Mouse (Mus musculus) erythroblast, adult 5-6 weeks (primary cell): ENCODE data around the gene Gpr132. TPM values are rescaled to one million over a fixed set of nuclear protein-coding genes. Genes with fewer than 3 reads are reported as not detected.

Experiments used
- ATAC-seq: replicated peaks from 2 replicates; pipeline ENCODE4 v1.8.0; 2016; ENCODE audit warnings: moderate number of reproducible peaks, mild to moderate bottlenecking, moderate TSS enrichment, inconsistent platforms; ENCODE audit not compliant: poor library complexity, low FRiP score, severe bottlenecking
- total RNA-seq, 2 experiments: library from RNA; stranded (forward) in 1 of 2; stranded (reverse) in 1 of 2; fragments of 150-400 nt in 1 of 2; fragments of 200-764, 138-1000 nt in 1 of 2; gene quantifications; 2 replicates each; pipeline versions ENCODE4 v1.2.3 to v1.2.4; 2015 to 2017; ENCODE audit warnings: low replicate concordance in 2 of 2

Gpr132 gene
- 1.9 and 2.3 TPM in 2 replicates for total RNA-seq (2015; ENCODE audit: low replicate concordance)
- 1.1 and 2.1 TPM in 2 replicates for total RNA-seq (2017; ENCODE audit: low replicate concordance)

DNA sequence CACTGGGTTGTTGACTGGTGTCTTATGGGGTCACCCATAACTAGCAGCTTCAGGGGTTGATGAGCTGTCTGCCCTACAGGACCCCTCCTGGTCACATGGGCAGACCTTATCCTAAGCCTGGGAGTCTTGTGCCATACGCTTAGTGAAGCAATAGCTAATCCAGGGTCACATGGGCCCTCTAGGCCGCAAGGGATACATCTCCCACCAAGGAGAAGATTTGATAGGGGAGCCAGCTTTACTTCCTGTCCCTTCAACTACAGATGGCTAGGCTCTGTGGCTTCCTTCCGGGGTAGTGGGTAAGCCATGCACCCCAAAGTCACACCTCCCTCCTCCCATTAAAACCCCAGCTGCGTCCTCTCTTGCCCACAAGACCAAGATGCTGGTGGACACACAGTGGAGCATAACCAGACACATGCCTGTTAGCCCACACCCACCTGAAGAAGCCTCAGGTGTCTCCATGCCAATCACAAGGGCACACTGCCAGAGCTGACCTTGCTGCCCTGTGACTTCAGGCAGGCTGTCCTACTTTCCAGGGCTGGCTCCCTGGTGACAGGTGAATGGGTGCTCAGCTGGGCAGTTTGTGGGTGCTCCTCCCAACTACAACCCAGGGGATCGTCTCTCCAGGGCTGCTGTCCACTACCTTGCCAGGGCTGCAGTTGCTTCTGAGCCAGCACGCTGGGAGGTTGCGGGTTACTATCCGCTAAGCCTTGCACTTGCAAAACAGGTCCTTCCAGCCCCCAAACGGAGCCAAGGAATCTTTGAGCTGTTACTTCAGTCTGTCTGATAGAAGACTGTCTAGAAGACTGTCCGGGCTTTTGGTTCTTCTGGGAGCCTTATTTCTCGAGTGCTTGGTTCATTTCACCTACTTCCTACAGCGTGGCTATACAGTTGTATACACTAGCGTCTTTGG, at the start of gene Gpr132:
TSS of gene Gpr132 (minus strand) at position 51 of the 910 bp plus-strand sequence.
- ATAC-seq = no peak

DNA sequence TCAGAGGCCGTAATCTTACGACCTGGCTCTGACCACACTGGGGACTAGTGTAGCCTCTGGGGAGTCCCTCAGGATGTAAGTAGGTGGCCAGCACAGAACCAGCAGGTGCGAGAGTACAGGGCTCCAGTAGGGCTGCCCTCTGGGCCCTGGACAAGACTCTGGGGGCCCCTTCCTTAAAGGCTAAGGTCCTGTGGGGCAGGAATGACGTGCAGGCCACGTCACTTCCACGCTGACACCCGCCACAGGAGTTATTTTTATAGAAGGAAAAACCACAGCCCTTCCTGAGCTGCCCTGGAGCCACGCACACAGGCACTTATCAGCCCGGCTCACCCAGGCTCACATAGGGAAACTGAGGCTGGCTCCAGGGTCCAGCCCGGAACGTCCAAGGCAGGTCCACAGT, 49.5 kb upstream of the Gpr132 start:
- ATAC-seq = no peak

GRCm38 (mm10) chr12:112916698-112917400, 48.8 kb upstream of the Gpr132 start:
- no peak for ATAC-seq

DNA sequence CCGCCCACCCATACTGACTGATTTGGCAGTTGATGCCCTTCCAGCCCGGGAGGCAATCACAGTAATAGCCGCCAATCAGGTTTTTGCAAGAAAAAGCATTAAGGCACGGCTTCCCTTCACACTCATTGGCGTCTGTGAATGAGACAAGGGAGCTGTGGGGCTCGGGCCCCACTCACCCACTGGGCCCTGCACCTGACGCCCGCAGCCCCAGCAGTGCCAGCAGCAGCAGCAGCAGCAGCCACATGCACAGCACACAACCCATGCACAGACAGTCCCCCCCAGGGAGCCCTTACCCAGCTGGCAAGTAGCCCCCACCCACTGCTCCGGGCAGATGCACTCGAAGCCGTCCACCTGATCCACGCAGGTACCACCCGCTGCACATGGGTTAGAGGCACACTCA, 47.6 kb upstream of the Gpr132 start:
- no peak for ATAC-seq

DNA sequence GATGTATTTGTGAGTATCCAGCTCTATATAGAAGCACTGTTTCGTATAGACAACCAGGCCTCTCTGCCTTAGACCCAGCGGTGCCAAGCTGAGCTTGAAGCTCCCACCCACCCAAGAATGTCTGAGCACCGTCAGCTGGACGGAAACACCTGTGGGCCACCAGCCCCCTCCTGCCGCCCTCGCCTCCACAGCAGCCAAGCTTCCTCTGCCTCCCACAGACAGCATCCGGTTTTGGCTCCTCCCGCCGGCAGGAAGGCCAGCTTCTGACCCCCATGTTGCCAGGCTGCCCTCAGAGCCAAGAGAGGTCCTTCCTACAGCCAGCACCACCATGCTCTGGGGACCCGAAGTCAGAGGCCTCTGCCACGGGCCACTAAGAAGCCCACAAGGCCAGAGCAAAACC, 46.5 kb upstream of the Gpr132 start:
- ATAC-seq = no peak

DNA sequence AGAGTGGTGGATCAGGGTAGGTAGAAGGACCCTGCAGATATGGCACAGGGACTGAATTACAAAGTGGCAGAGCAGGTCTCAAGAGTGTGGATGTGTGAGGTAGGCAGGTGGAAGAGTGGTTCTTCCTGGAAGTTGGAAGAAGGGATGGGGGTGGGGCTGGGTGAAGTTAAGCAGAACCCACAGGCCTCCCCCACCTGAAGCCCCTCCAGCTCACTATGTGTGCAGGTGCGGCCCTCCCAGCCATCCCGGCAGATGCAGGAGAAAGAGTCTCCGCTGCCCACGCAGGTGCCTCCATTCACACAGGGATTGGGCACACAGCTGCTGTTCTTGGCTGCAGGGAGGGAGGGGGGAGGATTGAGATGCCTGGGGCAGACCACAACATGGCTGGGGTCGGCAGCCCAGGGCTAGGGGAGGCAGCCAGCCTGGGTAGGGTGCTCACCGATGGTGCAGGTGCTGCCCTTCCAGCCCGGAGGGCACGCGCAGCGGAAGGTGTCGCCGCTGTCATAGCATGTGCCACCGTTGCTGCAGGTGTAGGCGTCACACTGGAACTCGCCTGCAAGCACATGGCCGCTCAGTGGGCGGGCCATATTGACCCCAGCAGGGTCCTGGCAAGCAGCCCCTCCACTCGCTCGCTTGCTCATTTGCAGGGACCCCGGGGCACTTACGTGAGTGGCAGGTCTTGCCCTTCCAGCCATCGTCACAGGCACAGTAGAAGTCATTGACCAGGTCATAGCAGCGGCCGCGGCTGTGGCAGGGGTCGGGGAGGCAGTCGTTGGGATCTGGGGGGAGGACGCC, 45.1 kb upstream of the Gpr132 start:
- ATAC-seq = no peak

DNA sequence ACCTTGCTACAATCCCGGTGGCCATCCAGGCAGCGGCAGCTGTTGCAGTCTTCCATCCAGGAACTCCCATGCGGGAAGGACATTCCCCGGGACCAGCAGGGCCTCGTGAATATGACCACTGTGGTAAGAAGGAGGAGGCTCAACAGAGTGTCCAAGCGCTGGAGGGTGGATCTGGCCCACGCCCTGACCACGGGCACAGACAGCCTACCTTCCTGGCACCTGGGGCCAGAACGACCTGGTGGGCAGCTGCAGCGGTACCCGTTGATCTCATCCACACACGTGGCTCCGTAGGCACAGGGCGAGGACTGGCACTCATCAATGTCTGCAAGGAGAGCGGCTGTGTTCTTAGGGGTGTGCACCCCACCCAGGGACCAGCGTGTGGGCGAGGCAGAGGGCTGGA, 43.7 kb upstream of the Gpr132 start:
- ATAC-seq = no peak

GRCm38 (mm10) chr12:112908991-112909390, 41.0 kb upstream of the Gpr132 start:
- ATAC-seq = no peak

- ATAC-seq = no peak
Observed at GRCm38 (mm10) chr12:112905001-112905400, 37.0 kb upstream of the Gpr132 start.

DNA sequence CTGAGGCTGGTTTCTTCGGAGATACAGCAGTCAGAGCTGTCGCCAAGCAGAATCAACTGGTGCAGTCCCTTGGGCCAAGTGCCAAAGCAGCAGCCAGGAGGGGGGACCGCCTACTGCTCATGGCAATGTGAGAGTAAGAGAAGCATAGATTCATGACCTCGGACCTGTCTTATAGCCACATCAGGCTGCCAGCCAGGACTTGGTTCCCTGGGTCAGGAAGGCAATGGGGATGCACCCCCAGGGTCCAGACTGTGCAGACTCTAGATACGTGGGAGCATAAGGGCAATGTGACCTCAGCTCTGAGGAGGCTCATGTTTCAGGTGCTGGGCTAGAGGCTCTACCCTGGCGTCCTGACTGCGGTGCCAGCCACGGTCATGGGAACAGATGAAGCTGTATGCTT, 35.9 kb upstream of the Gpr132 start:
- ATAC-seq = no peak

DNA sequence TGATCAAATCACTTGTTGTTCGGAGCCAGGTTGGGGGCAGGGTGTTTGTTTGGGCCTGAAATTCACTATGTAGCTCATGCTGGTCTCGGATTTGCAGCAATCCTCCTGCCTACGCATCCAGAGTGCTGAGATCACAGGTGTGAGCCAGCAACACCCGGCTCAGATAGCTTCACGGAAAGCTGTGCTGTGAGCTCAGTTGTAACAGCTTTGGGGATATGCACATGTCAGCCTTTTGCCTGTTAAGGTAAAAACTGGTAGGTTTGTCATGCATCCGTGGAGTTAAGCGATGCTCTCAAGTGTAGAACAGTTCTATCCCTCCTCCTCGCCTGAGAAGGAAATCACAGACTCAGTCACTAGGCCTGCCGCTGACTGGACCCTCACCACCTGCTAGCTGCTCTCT, 32.6 kb upstream of the Gpr132 start:
- ATAC-seq = no peak

GRCm38 (mm10) chr12:112898960-112899359, 30.9 kb upstream of the Gpr132 start:
- no peak for ATAC-seq

GRCm38 (mm10) chr12:112898351-112898750, 30.3 kb upstream of the Gpr132 start:
- ATAC-seq = no peak

DNA sequence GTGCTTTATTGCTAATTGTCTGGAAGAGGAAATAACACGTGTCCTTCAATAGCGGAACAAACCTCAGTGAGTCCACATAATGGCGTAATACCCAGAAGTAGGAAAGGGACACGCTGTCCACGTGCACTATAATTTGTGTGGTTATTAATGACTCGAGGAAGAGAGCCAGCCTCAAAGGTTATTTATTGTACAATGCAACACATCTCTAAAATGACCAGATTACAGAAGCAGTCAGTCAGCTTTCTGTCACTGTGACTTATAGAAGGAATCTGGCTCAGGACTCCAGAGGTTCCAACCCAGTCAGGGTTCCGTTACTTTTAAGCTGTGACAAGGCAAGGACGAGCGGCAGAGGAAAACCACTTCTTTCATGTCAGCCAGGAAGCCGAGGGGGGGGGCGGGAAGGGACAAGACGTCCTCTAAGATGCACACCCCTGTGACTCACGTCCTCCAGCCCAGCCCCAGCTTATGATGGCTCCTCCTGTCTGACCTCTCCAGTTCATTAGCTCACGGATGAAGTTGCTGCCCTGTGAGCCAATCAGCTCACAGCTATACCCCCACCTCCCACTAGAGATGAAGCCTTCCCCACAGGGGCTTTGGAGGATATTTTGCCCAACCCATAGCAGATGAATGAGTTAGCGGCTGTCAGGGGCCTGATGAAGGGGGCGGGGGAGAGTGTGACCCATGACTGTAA, 29.6 kb upstream of the Gpr132 start:
- no peak for ATAC-seq

DNA sequence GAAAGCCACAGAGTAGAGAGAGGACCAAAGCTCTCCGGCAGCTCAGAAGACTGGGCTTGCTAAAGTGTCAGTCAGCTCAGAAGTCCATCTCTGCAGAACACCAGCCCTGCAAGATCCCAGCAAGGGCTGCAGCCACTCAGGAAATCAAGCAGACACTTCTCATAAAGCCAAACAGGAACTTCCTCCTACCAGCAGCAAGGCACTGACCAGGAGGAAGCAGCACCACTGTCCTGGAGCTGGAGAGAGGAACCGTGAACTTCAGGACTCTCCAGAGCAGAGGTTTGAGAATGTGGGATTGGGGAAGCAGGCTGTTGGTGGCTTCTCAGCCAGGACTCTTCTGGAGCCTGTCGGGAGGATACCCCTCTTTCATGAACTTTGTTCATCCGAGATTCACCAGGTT, 26.9 kb upstream of the Gpr132 start:
- ATAC-seq = no peak

- ATAC-seq = no peak
Observed at GRCm38 (mm10) chr12:112894303-112894884, 26.4 kb upstream of the Gpr132 start.

GRCm38 (mm10) chr12:112885465-112885864, 17.4 kb upstream of the Gpr132 start:
- no peak for ATAC-seq

DNA sequence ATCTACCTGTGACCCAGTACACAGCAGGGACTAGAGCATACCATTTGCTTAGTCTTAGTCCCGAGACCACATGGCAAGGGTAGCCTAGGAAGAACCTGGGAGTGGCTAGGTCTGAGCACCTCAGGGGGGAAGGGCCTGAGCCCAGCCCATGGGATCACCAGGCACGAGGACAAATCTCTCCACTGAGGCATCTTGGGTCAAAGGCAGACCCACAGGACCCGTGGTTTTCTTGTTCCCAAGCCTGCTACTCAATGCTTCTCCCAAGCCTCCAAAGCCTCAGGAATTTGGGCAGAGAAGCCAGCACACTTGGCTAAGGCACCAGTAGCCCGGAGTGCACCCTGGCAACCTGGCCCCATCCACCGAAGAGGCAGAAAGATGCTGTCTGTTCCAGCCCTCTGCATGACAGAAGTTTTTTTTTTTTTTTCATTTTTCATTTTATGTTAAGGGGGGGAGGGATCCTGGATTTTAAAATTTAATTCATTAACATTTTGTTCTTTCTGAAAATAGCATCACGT, 13.3 kb upstream of the Gpr132 start:
- ATAC-seq = no peak

DNA sequence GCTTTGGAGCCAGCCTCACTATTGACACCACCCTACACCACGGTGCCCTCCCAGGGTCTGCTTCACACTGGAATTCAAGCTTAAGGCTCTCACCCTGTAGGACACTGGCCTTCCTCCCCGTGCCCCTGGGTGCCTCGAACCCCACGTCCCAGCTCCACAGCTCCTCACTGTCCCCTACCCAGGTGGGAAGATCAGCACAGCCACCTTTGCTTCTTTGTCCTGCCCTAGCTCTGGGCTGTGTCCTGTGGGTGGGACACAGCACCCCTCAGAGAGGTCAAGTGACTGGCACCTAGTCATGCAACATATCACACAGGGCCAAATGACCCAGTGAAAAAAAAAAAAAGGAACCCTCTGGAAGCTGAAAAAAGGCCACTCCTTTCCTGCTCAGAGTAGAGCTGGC, 12.6 kb upstream of the Gpr132 start:
- ATAC-seq = no peak
